Comparison of ENCODE assay signal across 20 mouse cellular contexts in genomic region chr19:14655302-14656021, GRCm38 (mm10). TPM values are rescaled to one million over a fixed set of nuclear protein-coding genes. Genes with fewer than 3 reads are reported as not detected.
A peak's percentile ranks its signal among the peaks of the same experiment; 100 is the strongest.
DNase-seq lines count a peak whose midpoint lies in the region; ATAC-seq and TF ChIP-seq lines count a peak whose summit lies in the region.
"Had no signal": no experiment of that assay in that cellular context is flagged by ENCODE, and none has a peak within 500 bp of the region (broad histone marks: within the 10 kb centered on the region; RNA-seq: fewer than 3 reads in every experiment).

No protein-coding gene starts in this region.

- H3K79me2 ChIP-seq in C2C12 (ENCODE audit: control insufficient read depth, insufficient read depth): no peaks in the 10 kb centered on the region

- no peak overlapping the region for H3ac ChIP-seq in C2C12 (ENCODE audit: control insufficient read depth, insufficient read length, low read depth)

- no peak overlapping the region for H3K4me3 ChIP-seq in C2C12 (ENCODE audit: insufficient read depth, poor library complexity, severe bottlenecking)
- H3K4me3 ChIP-seq: embryonic facial prominence, embryonic 15.5 days; heart, embryonic 10.5 days; hindbrain, embryonic 12.5 days; limb, embryonic 12.5 days; midbrain, embryonic 13.5 days; neural tube, embryonic 13.5 days; stomach, embryonic 15.5 days had no signal

- no peak for TF ChIP-seq CTCF in C2C12 (IDR thresholded peaks at IDR 0.05; ENCODE audit: control insufficient read depth, insufficient read depth, insufficient read length)

- ATAC-seq in granulocyte monocyte progenitor cell, adult 5-6 weeks (replicated peaks; ENCODE audit: poor library complexity, severe bottlenecking): peak; percentile 60
- peak; percentile 50; the same call in 1 of the 2 replicates for ATAC-seq in megakaryocyte-erythroid progenitor cell, adult 5-6 weeks (replicated peaks; ENCODE audit: low FRiP score, low TSS enrichment, poor library complexity, severe bottlenecking)
- ATAC-seq: inflammation-experienced regulatory T-cells, adult 6 months; midbrain, embryonic 13.5 days had no signal

- H3K36me3 ChIP-seq in C2C12 (ENCODE audit: control insufficient read depth, insufficient read depth): no peaks in the 10 kb centered on the region
- H3K36me3 ChIP-seq: embryonic facial prominence, embryonic 15.5 days; heart, embryonic 10.5 days; hindbrain, embryonic 12.5 days; limb, embryonic 12.5 days; midbrain, embryonic 13.5 days; neural tube, embryonic 13.5 days; stomach, embryonic 15.5 days had no signal

- DNase-seq in ES-CJ7 (ENCODE audit: low read depth, low spot score): peak; percentile 63
- no peak for DNase-seq in gastrocnemius, postnatal 4 days (ENCODE audit: low spot score in 2 of 2)
- DNase-seq in cerebellum, postnatal 36 days: no peak
- DNase-seq in layer of hippocampus, adult 11-12 months (ENCODE audit: low spot score): no peak
- DNase-seq: cerebellum, adult 9-10 months; gastrocnemius, postnatal 36 days; heart, postnatal 10 days; right cerebral cortex, postnatal 14 days; thymus, adult 2 months had no signal

- no peaks in the 10 kb centered on the region for H3K27me3 ChIP-seq in C2C12 (ENCODE audit: control insufficient read depth, insufficient read depth, insufficient read length)
- H3K27me3 ChIP-seq: embryonic facial prominence, embryonic 15.5 days; hindbrain, embryonic 12.5 days; limb, embryonic 12.5 days; midbrain, embryonic 13.5 days; neural tube, embryonic 13.5 days; stomach, embryonic 15.5 days had no signal

- no peaks in the 10 kb centered on the region for H3K79me3 ChIP-seq in C2C12 (ENCODE audit: low read depth)

TF ChIP-seq in C2C12, 6 proteins besides CTCF, POLR2A, EP300 and RAD21:
- no peak for TF ChIP-seq USF1 (IDR thresholded peaks at IDR 0.05; ENCODE audit: low read depth)
- TF ChIP-seq CEBPB (IDR thresholded peaks at IDR 0.05; ENCODE audit: low read depth): peak; percentile 52
- TF ChIP-seq MYOG (IDR thresholded peaks at IDR 0.05; ENCODE audit: control insufficient read depth, extremely low read depth, insufficient read length): no peak
- peak; percentile 49 for TF ChIP-seq MYOD1 (IDR thresholded peaks at IDR 0.05; ENCODE audit: control insufficient read depth, insufficient read length, low read depth)
TF ChIP-seq in C2C12: peak in this region for 2.

RNA-seq across cellular contexts. Expression of gene Tle4, which starts 57.6 kb away (rescaled TPM):
- 0.95 TPM for polyA plus RNA-seq in C2C12 (2012; fragmentation: generic; extraction: Trizol)
- 23.0 and 25.1 TPM in 2 replicates for total RNA-seq in granulocyte monocyte progenitor cell, adult 5-6 weeks (2014; fragmentation: Nextera tagmentation)
- total RNA-seq in granulocyte monocyte progenitor cell, adult 5-6 weeks (2017): 15.0 and 16.8 TPM in 2 replicates
- total RNA-seq in megakaryocyte-erythroid progenitor cell, adult 5-6 weeks (2014; fragmentation: Nextera tagmentation): 18.2 and 26.3 TPM in 2 replicates
- total RNA-seq in megakaryocyte-erythroid progenitor cell, adult 5-6 weeks (2017): 8.7 and 13.3 TPM in 2 replicates
- total RNA-seq in gastrocnemius, postnatal 4 days (2021): 10 to 100 TPM; 17.7 to 20.0 TPM
